Mouse (Mus musculus) hindbrain, embryonic 13.5 days (tissue): ENCODE data around the gene Slc25a20. TPM values are rescaled to one million over a fixed set of nuclear protein-coding genes. Genes with fewer than 3 reads are reported as not detected.

ENCODE experiments used
- ATAC-seq: fragments of 200-750 bp; cut with Nextera tagmentation; 2 replicates; pipeline ENCODE4 v1.8.0; 2017; ENCODE audit warnings: moderate TSS enrichment; ENCODE audit not compliant: low FRiP score
- H3K27ac ChIP-seq: fragments of 300-500 bp; sonication (generic); 2 replicates; pipeline ENCODE4 v1.5.1; 2015; ENCODE audit warnings: inconsistent platforms, mild to moderate bottlenecking, moderate library complexity
- H3K27me3 ChIP-seq: fragments of 300-500 bp; sonication (generic); 2 replicates; pipeline ENCODE4 v1.6.1; 2015; ENCODE audit warnings: mild to moderate bottlenecking, inconsistent platforms
- H3K36me3 ChIP-seq: fragments of 300-500 bp; sonication (generic); 2 replicates; pipeline ENCODE4 v1.6.1; 2015; ENCODE audit warnings: mild to moderate bottlenecking, inconsistent platforms
- H3K4me1 ChIP-seq: fragments of 300-500 bp; sonication (generic); replicated peaks from 2 replicates; pipeline ENCODE4 v1.6.1; 2015; ENCODE audit warnings: inconsistent platforms
- H3K4me2 ChIP-seq: fragments of 300-500 bp; sonication (generic); 2 replicates; pipeline ENCODE4 v1.6.1; 2015; ENCODE audit warnings: inconsistent platforms, mild to moderate bottlenecking, moderate library complexity
- H3K4me3 ChIP-seq: fragments of 300-500 bp; sonication (generic); 2 replicates; pipeline ENCODE4 v1.5.1; 2015; ENCODE audit warnings: mild to moderate bottlenecking, inconsistent platforms
- H3K9ac ChIP-seq: fragments of 300-500 bp; sonication (generic); 2 replicates; pipeline ENCODE4 v1.6.1; 2015; ENCODE audit warnings: mild to moderate bottlenecking, inconsistent platforms
- H3K9me3 ChIP-seq: fragments of 300-500 bp; sonication (generic); 2 replicates; pipeline ENCODE4 v1.6.1; 2016; ENCODE audit warnings: inconsistent platforms
- WGBS: fragments of 180-500 bp; shearing (Covaris S2); methylation state at CpG from one replicate; pipeline ENCODE4 v1.1.7; 2015; 5-methylcytosine and 5-hydroxymethylcytosine counted together
- polyA plus RNA-seq: library from polyadenylated mRNA; unstranded; fragments of >200 nt; fragmentation: Nextera tagmentation; extraction: Ambion mirVana; gene quantifications from 2 replicates; pipeline ENCODE4 v1.2.1, GENCODE M21; 2015

The Slc25a20 gene
- 45.0 and 45.5 TPM in 2 replicates for polyA plus RNA-seq

GRCm38 (mm10) chr9:108661677-108662612, at the start of gene Slc25a20:
Gene Slc25a20, plus strand, starts transcription at chr9:108662088.
- no peaks in the 10 kb centered on the region for H3K27me3 ChIP-seq
- H3K27ac ChIP-seq: no peak within 1 kb of the TSS
- peaks cover 5% of the 10 kb centered on the region; the same call in 1 of the 2 replicates for H3K36me3 ChIP-seq
- peak; percentile 88 for ATAC-seq
- H3K4me1 ChIP-seq: peaks cover 13% of the 10 kb centered on the region
- H3K4me3 ChIP-seq: peak within 1 kb of the TSS; percentile 67
- H3K9me3 ChIP-seq: no peaks in the 10 kb centered on the region
- peak within 1 kb of the TSS; percentile 75 for H3K9ac ChIP-seq
- WGBS: 3% methylated on average over 35 of the region's 37 CpGs
- peak within 1 kb of the TSS; percentile 70 for H3K4me2 ChIP-seq

- ATAC-seq: no peak
Measured at GRCm38 (mm10) chr9:108617301-108617700, 44.6 kb upstream of the Slc25a20 start.

DNA sequence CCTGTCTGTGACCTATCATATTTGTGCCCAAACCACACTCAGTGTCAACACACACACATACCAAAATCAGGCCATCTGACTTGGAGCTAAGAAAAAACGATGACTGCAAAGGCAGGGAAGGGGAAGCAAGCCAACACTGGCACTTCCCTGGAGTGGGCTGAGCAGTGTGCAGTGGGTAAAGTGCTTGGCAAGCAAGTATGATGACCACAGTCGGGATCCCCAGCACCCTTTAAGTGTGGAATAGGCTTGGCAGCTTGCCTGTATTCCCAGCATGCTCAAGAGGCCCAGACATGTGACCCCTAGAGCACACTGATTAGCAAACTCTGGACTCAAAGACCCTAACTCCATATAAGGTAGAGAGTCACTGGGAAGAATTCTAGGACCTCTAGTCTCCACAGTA, 35.4 kb upstream of the Slc25a20 start:
- no peaks in the 10 kb centered on the region for H3K9me3 ChIP-seq
- 78% methylated on average over 2 of the region's 2 CpGs for WGBS
- no peak overlapping the region for H3K9ac ChIP-seq
- H3K27ac ChIP-seq: no peak overlapping the region
- H3K27me3 ChIP-seq: no peaks in the 10 kb centered on the region
- H3K36me3 ChIP-seq: peaks cover 22% of the 10 kb centered on the region
- H3K4me3 ChIP-seq: no peak overlapping the region
- ATAC-seq: no peak
- H3K4me1 ChIP-seq: no peaks in the 10 kb centered on the region
- no peak overlapping the region for H3K4me2 ChIP-seq

More at GRCm38 (mm10) chr9:108617301-108617700, 44.6 kb upstream of the Slc25a20 start:
- Histone ChIP-seq H3K36me3 (peaks cover 74% of the 10 kb centered on the region), H3K9me3 (no peaks in the 10 kb centered on the region), H3K9ac (no peak overlapping the region), H3K4me2 (no peak overlapping the region), H3K4me3 (no peak overlapping the region), H3K4me1 (no peaks in the 10 kb centered on the region), H3K27ac (no peak overlapping the region), H3K27me3 (no peaks in the 10 kb centered on the region)
- WGBS: 85% methylated on average over 1 of the region's 1 CpGs

GRCm38 (mm10) chr9:108628141-108628540, 33.7 kb upstream of the Slc25a20 start:
- Histone ChIP-seq H3K9me3 (no peaks in the 10 kb centered on the region), H3K4me3 (no peak overlapping the region), H3K36me3 (peaks cover 20% of the 10 kb centered on the region), H3K4me1 (no peaks in the 10 kb centered on the region), H3K27me3 (no peaks in the 10 kb centered on the region), H3K9ac (no peak overlapping the region), H3K27ac (no peak overlapping the region), H3K4me2 (no peak overlapping the region)
- ATAC-seq: no peak
- WGBS: 85% methylated on average over 4 of the region's 4 CpGs

GRCm38 (mm10) chr9:108630683-108631082, 31.2 kb upstream of the Slc25a20 start:
- H3K27ac ChIP-seq: no peak overlapping the region
- H3K27me3 ChIP-seq: no peaks in the 10 kb centered on the region
- H3K4me2 ChIP-seq: no peak overlapping the region
- ATAC-seq: no peak
- H3K9me3 ChIP-seq: no peaks in the 10 kb centered on the region
- no peak overlapping the region for H3K4me3 ChIP-seq
- 93% methylated on average over 1 of the region's 1 CpGs for WGBS
- peaks cover 14% of the 10 kb centered on the region for H3K36me3 ChIP-seq
- H3K4me1 ChIP-seq: no peaks in the 10 kb centered on the region
- no peak overlapping the region for H3K9ac ChIP-seq

DNA sequence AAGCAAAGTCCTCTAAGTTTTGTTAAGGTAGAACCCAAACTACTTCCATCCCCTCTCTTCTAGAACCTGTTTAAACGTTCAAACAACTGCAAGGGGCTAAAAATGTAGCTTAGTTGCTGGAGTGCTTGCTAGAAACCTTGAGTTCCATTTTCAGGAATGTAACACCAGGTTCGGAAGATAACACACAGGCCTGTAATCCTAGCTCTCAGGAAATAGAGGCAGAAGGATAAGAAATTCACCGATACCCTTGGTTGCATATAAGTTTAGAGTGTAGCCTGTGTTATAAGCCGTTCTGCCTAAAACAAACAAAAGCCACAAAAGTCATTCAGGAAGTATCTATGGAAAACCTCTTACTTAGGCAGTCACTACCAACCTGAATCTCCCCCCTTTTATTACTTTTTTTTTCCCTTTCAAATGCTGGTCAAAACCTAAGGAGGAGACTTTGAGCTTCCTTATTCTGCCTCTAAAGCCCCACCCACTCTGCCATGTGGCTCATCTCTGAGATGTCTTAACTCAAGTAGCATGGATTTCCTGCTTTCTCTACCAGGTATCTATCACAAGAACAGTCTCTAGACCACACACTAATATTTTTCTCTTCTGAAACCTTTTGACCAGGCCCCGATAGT, 30.1 kb upstream of the Slc25a20 start:
- Histone ChIP-seq H3K9ac (no peak overlapping the region), H3K27me3 (no peaks in the 10 kb centered on the region), H3K4me3 (no peak overlapping the region), H3K36me3 (peaks cover 11% of the 10 kb centered on the region), H3K4me1 (no peaks in the 10 kb centered on the region), H3K4me2 (no peak overlapping the region), H3K27ac (no peak overlapping the region), H3K9me3 (no peaks in the 10 kb centered on the region)
- ATAC-seq: no peak
- 94% methylated on average over 5 of the region's 5 CpGs for WGBS

DNA sequence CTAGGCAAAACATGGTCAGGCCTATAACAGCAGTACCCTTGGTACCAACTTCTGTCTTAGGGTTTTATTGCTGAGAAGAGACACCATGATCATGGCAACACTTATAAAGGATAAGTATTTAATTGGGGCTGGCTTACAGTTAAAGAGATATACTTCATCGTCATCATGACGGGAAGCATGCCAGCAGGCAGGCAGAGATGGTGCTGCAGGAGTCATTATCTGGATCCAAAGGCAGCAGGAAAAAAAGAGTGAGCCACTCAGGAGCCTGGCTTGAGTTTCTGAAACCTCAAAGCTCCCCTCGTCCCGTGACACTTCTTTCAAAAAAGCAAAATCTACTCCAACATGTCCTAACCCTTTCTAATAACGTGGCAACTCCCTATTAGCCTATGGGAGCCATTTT, 29.5 kb upstream of the Slc25a20 start:
- H3K4me2 ChIP-seq: no peak overlapping the region
- H3K4me3 ChIP-seq: no peak overlapping the region
- no peaks in the 10 kb centered on the region for H3K27me3 ChIP-seq
- no peak overlapping the region for H3K9ac ChIP-seq
- H3K36me3 ChIP-seq: peaks cover 11% of the 10 kb centered on the region
- no peak for ATAC-seq
- H3K4me1 ChIP-seq: no peaks in the 10 kb centered on the region
- 94% methylated on average over 5 of the region's 5 CpGs for WGBS
- H3K27ac ChIP-seq: no peak overlapping the region
- no peaks in the 10 kb centered on the region for H3K9me3 ChIP-seq

DNA sequence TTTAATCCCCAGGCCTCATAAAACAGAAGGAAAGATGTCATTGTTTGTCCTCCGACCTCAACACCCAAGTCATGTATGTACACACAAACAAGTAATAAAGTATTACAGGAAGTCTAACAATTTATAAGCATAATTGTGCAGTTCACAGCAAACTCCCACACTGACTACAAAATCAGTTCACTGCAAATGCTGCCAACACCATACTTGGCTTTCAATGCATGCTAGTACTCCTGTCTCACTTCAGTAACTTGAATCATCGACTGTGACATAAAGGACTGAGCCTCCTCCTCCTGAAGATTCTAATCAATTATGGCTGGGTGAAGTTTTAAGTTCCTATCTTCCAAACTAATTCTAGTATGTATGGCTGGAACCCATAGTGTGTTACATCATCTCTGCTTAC, 28.0 kb upstream of the Slc25a20 start:
- Histone ChIP-seq H3K4me1 (no peaks in the 10 kb centered on the region), H3K36me3 (peaks cover 5% of the 10 kb centered on the region; the same call in 1 of the 2 replicates), H3K27me3 (no peaks in the 10 kb centered on the region), H3K27ac (no peak overlapping the region), H3K4me2 (no peak overlapping the region), H3K9ac (no peak overlapping the region), H3K9me3 (no peaks in the 10 kb centered on the region), H3K4me3 (no peak overlapping the region)
- ATAC-seq: no peak
- WGBS: 86% methylated on average over 2 of the region's 2 CpGs

- H3K9ac ChIP-seq: no peak overlapping the region
- no peaks in the 10 kb centered on the region for H3K27me3 ChIP-seq
- no peaks in the 10 kb centered on the region for H3K4me1 ChIP-seq
- ATAC-seq: no peak
- H3K36me3 ChIP-seq: 0 out of 2 replicates have a peak, but pooled peaks cover 3% of the 10 kb centered on the region
- WGBS: 82% methylated on average over 2 of the region's 2 CpGs
- no peak overlapping the region for H3K4me3 ChIP-seq
- H3K9me3 ChIP-seq: no peaks in the 10 kb centered on the region
- no peak overlapping the region for H3K4me2 ChIP-seq
- no peak overlapping the region for H3K27ac ChIP-seq
Measured at GRCm38 (mm10) chr9:108635415-108635814, 26.5 kb upstream of the Slc25a20 start.

DNA sequence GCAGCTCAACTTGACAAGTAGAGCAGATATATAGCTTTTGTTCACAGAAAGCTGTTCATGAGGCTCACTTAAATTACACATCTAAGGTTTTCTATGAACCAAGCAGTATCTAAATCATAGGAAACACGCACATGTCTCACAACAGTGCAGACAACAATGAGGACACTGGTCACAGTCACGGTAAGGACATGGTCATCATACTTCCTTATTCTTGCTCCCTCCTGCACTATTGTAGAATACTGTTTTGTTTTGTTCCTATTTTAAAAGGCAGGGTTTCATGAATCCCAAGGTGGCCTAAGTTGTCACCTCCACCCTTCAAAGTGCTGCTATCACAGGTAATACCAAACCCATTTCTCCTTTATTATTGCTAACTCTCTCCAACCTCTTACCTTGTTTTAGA, 22.1 kb upstream of the Slc25a20 start:
- Histone ChIP-seq H3K4me1 (no peaks in the 10 kb centered on the region), H3K9me3 (no peaks in the 10 kb centered on the region), H3K4me2 (no peak overlapping the region), H3K27me3 (no peaks in the 10 kb centered on the region), H3K4me3 (no peak overlapping the region), H3K9ac (no peak overlapping the region), H3K36me3 (peaks cover 28% of the 10 kb centered on the region; the same call in 1 of the 2 replicates), H3K27ac (no peak overlapping the region)
- ATAC-seq: no peak
- 87% methylated on average over 2 of the region's 2 CpGs for WGBS

DNA sequence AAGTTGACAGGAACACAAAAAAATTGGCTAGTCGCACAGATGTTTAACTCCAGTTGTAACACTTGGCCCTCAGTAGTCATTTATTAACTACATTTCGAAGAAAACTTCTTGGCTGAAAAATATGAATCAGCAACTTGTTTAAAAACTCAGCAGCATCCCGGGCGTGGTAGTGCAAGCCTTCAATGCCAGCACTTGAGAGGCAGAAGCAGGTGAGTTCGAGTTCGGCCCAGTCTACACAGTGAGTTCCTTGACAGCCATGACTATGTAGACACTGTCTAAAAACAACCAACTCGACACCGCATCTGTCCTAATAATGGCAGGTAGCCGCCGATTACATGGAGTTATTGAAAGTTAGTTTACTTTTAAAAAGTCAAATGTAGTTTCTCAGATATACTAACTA, 13.7 kb upstream of the Slc25a20 start:
- H3K27ac ChIP-seq: no peak overlapping the region
- WGBS: 46% methylated on average over 10 of the region's 10 CpGs
- no peak for ATAC-seq
- peaks cover 25% of the 10 kb centered on the region for H3K4me1 ChIP-seq
- no peaks in the 10 kb centered on the region for H3K9me3 ChIP-seq
- no peaks in the 10 kb centered on the region for H3K27me3 ChIP-seq
- H3K9ac ChIP-seq: peak overlapping the region; percentile 96
- peak overlapping the region; percentile 94 for H3K4me2 ChIP-seq
- peaks cover 7% of the 10 kb centered on the region; the same call in 1 of the 2 replicates for H3K36me3 ChIP-seq
- peak overlapping the region; percentile 100 for H3K4me3 ChIP-seq
